Mouse (Mus musculus) thymus, adult 2 months (tissue): ENCODE measurements around the gene Klk1b8. TPM values are rescaled to one million over a fixed set of nuclear protein-coding genes. Genes with fewer than 3 reads are reported as not detected.
"Not testable (repeated sequence)": the region's sequence is repeated elsewhere in the genome, so short reads cannot be mapped to it uniquely, and the experiment has no call there.

Experiments
- DNase-seq: peaks from one replicate; pipeline ENCODE4 v3.0.0; 2021
- H3K27ac ChIP-seq: fragments of 200-500 bp; 2 replicates; pipeline ENCODE4 v1.5.1; 2012; ENCODE audit warnings: low read length, control low read depth; ENCODE audit not compliant: control insufficient read depth, insufficient read depth
- H3K27me3 ChIP-seq: fragments of 200-500 bp; 2 replicates; pipeline ENCODE4 v1.6.1; 2012; ENCODE audit warnings: mild to moderate bottlenecking, low read length, moderate library complexity, mixed read lengths; ENCODE audit not compliant: control insufficient read depth, insufficient read depth
- H3K36me3 ChIP-seq: fragments of 200-500 bp; 2 replicates; pipeline ENCODE4 v1.6.1; 2012; ENCODE audit warnings: mild to moderate bottlenecking, low read length, moderate library complexity; ENCODE audit not compliant: control insufficient read depth, insufficient read depth
- H3K4me1 ChIP-seq: fragments of 200-500 bp; replicated peaks from 2 replicates; pipeline ENCODE4 v1.6.1; 2012; ENCODE audit warnings: low read length; ENCODE audit not compliant: control insufficient read depth, insufficient read depth
- H3K4me3 ChIP-seq: fragments of 200-500 bp; 2 replicates; pipeline ENCODE4 v1.5.1; 2012; ENCODE audit warnings: mild to moderate bottlenecking, low read length, control low read depth, moderate library complexity; ENCODE audit not compliant: control insufficient read depth, insufficient read depth
- CTCF ChIP-seq: fragments of 200-500 bp; IDR thresholded peaks from 2 replicates; pipeline ENCODE4 v1.5.1; 2012; ENCODE audit warnings: mild to moderate bottlenecking, control low read depth, low read length, moderate library complexity, borderline replicate concordance; ENCODE audit not compliant: control insufficient read depth, poor library complexity, insufficient read depth; ENCODE audit errors: extremely low read depth
- POLR2A ChIP-seq: fragments of 200-500 bp; IDR thresholded peaks from 2 replicates; pipeline ENCODE4 v1.6.1; 2012; ENCODE audit warnings: mild to moderate bottlenecking, low read length, control low read depth, moderate library complexity; ENCODE audit not compliant: control insufficient read depth, poor library complexity, insufficient read depth; ENCODE audit errors: extremely low read depth
- WGBS: fragments of 180-500 bp; shearing (Covaris S2); methylation state at CpG from one replicate; pipeline ENCODE4 v1.1.7; 2018; 5-methylcytosine and 5-hydroxymethylcytosine counted together
- polyA plus RNA-seq: library from polyadenylated mRNA; depleted of rRNA; stranded (reverse); fragments of >200 nt; gene quantifications from 2 replicates; pipeline ENCODE4 v1.2.3, GENCODE M21; 2012

Gene Klk1b8
- polyA plus RNA-seq, 1 experiment, result 1.1 TPM

GRCm38 (mm10) chr7:43936551-43936950 lies 13.9 kb upstream of the Klk1b8 start:
- no peaks in the 10 kb centered on the region for H3K4me1 ChIP-seq
- no peak overlapping the region for H3K4me3 ChIP-seq
- no peaks in the 10 kb centered on the region for H3K27me3 ChIP-seq
- H3K36me3 ChIP-seq, result no peaks in the 10 kb centered on the region
- WGBS, result 87% methylated on average over 14 of the region's 14 CpGs
- no peak for TF ChIP-seq CTCF
- TF ChIP-seq POLR2A, result no peak
- DNase-seq, result no peak
- H3K27ac ChIP-seq, result no peak overlapping the region

- not testable (repeated sequence) for H3K27me3 ChIP-seq, H3K27ac ChIP-seq, H3K4me3 ChIP-seq, DNase-seq, H3K4me1 ChIP-seq, H3K36me3 ChIP-seq
- WGBS, result 69% methylated on average over 3 of the region's 3 CpGs
Measured at GRCm38 (mm10) chr7:43942293-43942692, 8.2 kb upstream of the Klk1b8 start.

- DNase-seq, result no peak
- H3K27ac ChIP-seq, result no peak overlapping the region
- H3K4me3 ChIP-seq, result no peak overlapping the region
- TF ChIP-seq POLR2A (no peak), CTCF (no peak)
- no peaks in the 10 kb centered on the region for H3K27me3 ChIP-seq
- 84% methylated on average over 3 of the region's 3 CpGs for WGBS
- no peaks in the 10 kb centered on the region for H3K36me3 ChIP-seq
- H3K4me1 ChIP-seq, result no peaks in the 10 kb centered on the region; the same call in 1 of the 2 replicates
Measured at GRCm38 (mm10) chr7:43944727-43945264, 5.7 kb upstream of the Klk1b8 start.

GRCm38 (mm10) chr7:43952703-43953102 lies 2.2 kb downstream of the Klk1b8 start:
- no peak overlapping the region for H3K27ac ChIP-seq
- H3K4me3 ChIP-seq, result no peak overlapping the region
- no peak for TF ChIP-seq CTCF
- TF ChIP-seq POLR2A, result no peak
- H3K27me3 ChIP-seq, result no peaks in the 10 kb centered on the region
- DNase-seq, result no peak
- no peaks in the 10 kb centered on the region for H3K36me3 ChIP-seq
- WGBS, result 74% methylated on average over 4 of the region's 4 CpGs
- no peaks in the 10 kb centered on the region for H3K4me1 ChIP-seq

- H3K36me3 ChIP-seq, result no peaks in the 10 kb centered on the region
- no peak within 1 kb of the TSS for H3K4me3 ChIP-seq
- 66% methylated on average over 3 of the region's 3 CpGs for WGBS
- no peak within 1 kb of the TSS for H3K27ac ChIP-seq
- no peaks in the 10 kb centered on the region for H3K27me3 ChIP-seq
- no peak for TF ChIP-seq CTCF
- no peak for TF ChIP-seq POLR2A
- H3K4me1 ChIP-seq, result no peaks in the 10 kb centered on the region
- DNase-seq, result no peak
Measured at GRCm38 (mm10) chr7:43966451-43966850, 16.0 kb downstream of the Klk1b8 start, which contains the start of gene Klk1b1. Gene Klk1b1 (plus strand): TSS chr7:43966751.

GRCm38 (mm10) chr7:43967058-43967457 lies 16.6 kb downstream of the Klk1b8 start:
- Histone ChIP-seq H3K27ac (no peak overlapping the region), H3K36me3 (no peaks in the 10 kb centered on the region), H3K4me1 (no peaks in the 10 kb centered on the region), H3K4me3 (no peak overlapping the region), H3K27me3 (no peaks in the 10 kb centered on the region)
- 80% methylated on average over 3 of the region's 3 CpGs for WGBS
- no peak for DNase-seq
- TF ChIP-seq CTCF, result no peak
- TF ChIP-seq POLR2A, result no peak

- Histone ChIP-seq H3K27ac (no peak overlapping the region), H3K4me1 (no peaks in the 10 kb centered on the region), H3K27me3 (no peaks in the 10 kb centered on the region), H3K4me3 (no peak overlapping the region), H3K36me3 (no peaks in the 10 kb centered on the region)
- DNase-seq, result no peak
- WGBS, result 72% methylated on average over 2 of the region's 2 CpGs
- TF ChIP-seq CTCF, result no peak
- no peak for TF ChIP-seq POLR2A
Measured at GRCm38 (mm10) chr7:43967612-43968011, 17.1 kb downstream of the Klk1b8 start.

GRCm38 (mm10) chr7:43975761-43976160 lies 25.3 kb downstream of the Klk1b8 start, which contains the start of gene Klk1b9:
Gene Klk1b9 (plus strand): TSS chr7:43976061.
- DNase-seq, H3K4me3 ChIP-seq, H3K4me1 ChIP-seq, H3K36me3 ChIP-seq, H3K27me3 ChIP-seq, H3K27ac ChIP-seq: not testable (repeated sequence)
- 88% methylated on average over 1 of the region's 1 CpGs for WGBS
